Mouse (Mus musculus) 416B (cell line): ENCODE results near the gene Muc4.

ENCODE experiments used
- DNase-seq: peaks from one replicate; pipeline ENCODE4 v3.0.0; 2011; ENCODE audit warnings: low read depth

Muc4 gene

DNA sequence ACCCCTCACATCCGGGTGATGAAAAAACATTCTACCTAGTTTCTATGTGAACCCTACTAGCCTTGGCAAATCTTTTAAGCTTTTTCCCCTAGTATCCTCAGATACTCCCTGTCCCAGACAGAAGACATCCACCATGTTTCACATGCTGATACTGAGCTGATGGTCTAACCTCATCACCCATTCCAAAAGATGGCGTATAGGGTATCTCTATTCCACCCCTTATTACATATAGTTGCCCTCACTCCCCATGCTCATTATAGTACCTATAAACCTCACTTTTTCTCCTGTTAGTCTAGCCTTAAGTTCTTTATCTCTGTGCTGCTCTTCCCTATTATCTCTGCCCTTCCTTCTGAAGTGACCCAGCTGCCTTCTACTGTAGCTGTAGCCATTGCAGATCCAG is at the start of gene Muc4:
Gene Muc4, plus strand, starts transcription at position 301 of the 400 bp plus-strand sequence.
- DNase-seq = no peak

DNA sequence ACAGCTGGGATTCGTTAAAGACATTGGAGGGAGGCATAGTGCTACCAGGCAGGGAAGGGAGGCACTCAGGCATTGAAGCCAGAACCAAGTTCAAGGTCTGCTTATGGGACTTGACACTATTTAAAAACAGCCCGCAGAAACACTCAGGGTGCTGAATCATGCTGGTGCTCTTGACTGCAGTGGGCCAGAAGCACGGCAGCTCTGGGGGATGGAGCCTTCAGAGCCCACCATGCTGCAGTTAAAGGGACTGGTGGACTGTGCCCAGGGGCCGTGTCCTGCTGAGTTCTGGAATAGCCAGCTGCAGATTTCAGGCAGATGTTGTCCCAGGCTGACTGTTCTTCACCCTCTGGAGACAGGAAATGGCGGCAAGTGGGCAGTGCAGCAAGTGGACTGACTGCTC is 49.7 kb upstream of the Muc4 start:
- no peak for DNase-seq

DNA sequence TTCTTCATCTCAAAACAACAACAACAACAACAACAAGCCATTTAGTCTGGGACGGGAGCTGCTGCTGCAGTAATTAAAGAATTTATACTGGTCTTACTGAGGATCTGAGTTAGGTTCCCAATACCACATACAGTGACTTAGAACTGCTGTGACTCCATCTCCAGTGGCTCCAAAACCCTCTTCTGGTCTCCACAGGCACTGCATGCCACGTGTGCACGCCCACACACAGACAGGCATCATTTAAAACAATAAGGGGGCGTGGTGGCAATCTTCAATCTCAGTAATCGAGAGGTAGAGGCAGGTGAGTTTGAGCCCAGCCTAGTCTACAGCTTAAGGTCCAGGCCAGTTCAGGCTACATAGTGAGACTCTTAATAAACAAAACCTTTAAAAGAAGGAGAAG is 48.5 kb upstream of the Muc4 start:
- DNase-seq = peak; percentile 35

DNA sequence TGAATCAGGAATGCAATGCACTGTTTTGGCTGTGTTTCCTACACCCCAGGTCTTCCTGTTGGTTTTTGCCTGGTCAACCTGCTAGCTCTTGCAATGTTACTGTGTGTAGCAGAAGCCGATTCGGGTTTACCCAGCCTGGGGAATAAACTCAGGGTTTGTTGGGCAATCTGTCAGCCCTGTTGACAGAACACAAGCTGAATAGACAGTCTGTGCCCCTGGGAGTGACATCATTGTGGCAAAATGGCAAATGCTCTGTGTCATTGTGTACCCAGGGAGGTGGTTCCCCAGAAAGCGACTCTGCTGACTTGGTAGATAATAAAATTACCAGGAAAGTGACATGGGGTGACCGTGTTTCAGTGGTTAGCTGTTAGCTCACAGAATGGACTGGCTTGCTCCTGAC is 46.9 kb upstream of the Muc4 start:
- DNase-seq = peak; percentile 85

DNA sequence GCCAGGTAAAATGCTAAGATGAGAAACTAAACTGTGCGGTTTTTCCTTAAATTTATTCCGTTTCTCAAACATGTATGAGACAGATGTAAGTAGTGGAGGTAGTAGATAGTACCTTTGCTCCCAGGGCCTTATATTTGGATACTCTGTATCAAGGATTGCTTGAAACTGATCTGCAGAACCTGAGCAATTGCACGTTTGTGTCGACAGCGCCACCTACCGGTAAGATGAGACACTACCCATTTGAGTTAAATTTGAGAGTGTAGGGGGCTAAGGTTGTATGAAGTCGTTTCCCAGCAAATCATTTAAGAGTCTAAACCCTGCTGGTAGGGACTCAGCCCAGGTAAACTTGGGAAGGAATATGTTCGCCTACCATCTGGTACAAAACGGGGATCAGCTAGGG is 46.2 kb upstream of the Muc4 start:
- peak; percentile 86 for DNase-seq

DNA sequence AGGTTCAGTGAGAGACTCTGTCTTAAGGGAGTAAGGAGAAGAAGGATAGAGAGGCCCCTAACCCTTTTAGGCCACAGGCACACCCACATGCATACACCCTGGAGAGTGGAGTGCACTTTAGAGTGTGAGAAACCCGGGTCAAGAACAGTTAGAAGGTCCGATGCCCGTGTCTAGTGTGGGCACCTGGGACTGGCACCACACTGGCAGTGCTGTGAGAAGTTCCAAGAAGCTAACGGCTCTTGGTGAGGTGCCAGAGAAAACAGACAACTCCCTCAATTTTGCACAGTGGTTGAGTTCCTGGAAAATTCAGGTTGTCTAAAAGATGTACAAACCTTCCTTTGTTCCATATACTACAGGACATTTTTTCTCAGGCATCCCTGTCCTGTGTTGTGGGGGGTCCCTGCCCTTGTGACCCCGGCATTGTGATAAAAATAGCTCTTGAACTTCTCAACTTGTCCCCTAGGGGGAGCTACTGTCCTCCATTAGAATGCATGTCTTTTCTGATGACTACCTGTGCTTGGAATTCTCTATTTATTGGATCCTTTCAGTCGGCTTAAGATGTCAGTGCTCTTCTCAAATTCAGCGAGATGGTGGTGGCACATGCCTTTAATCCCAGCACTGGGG is 38.7 kb upstream of the Muc4 start:
- DNase-seq = peak; percentile 61

DNA sequence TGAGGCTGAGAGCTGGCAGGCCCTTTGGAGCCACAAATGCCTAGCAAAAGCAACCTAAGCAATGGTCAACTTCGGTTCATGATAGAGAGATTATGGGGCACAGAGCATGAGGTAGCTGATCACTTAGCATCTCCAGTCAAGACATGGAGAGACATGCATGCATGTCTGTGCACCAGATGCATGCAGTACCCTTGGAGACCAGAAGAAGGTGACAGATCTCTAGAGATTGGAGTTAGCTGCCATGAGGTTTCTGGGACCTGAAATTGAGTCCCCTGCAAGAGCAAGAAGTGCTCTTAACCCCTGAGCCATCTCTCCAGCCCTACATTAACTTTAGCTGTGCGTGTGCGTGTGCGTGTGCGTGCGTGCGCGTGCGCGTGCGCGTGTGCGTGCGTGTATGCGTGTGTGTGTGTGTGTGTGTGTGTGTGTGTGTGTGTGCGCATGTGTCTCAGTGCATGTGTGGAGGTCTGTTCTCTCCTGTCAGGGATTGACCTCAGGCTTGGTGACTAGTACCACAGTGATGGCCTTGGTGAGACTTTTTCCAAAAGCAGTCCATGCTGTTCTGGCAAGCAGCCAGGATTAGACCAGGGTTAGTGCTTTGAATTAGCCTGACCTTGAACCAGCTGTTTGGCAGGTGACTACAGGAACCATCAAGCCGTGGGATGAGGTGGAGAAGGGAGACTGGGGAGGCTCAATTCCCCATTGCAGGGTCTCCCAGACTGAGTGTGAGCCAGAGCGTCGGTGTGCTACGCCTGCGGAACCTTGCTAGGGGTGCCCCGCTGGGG is 37.8 kb upstream of the Muc4 start:
- peak; percentile 74 for DNase-seq

DNA sequence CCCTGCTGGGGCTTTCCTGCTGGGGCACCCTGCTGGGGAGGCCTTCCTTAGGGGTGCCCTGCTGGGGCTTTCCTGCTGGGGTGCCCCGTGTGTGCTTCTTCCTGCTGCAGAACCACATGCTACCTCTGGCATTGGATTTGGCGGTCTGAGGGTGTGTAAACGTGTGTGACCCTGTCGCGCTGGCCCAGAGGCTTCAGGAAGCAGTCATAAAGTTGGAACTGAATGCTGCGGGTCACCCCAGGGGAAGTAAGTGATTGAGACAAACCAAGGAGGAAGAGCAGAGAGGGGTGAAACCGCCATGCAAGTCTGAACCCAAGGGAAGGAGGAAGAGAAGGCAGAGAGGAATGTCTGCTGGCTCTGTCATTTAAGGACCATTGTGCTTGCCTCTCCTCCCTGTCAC is 37.1 kb upstream of the Muc4 start:
- peak; percentile 63 for DNase-seq

DNA sequence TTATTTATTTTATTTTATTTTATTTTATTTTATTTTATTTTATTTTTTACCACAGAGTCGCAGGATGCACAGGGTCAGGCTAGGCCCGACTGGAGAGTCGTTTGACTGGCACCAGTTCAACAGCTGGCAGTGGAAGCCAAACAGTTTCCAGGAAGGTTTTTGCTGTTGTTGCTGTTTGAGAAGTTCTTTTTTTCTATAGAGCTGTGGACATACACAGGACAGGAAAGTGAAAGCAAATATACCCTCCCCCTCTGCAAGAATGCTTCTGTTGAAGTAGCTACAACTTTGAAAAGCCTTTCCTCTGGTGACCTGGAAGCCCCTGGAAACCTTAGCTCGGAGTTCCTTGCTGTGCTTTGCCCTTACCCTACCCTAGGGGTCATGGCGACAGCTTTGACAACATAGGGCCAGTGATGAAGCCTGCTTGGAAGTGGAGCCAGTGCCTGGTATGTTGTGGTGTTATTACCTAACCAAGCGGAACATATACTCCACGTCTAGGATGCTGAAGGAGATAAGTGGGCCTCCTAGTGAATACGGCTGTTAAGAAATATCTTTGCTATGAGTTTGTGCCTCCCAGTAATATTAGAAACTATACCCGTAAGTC is 32.3 kb upstream of the Muc4 start:
- no peak for DNase-seq

DNA sequence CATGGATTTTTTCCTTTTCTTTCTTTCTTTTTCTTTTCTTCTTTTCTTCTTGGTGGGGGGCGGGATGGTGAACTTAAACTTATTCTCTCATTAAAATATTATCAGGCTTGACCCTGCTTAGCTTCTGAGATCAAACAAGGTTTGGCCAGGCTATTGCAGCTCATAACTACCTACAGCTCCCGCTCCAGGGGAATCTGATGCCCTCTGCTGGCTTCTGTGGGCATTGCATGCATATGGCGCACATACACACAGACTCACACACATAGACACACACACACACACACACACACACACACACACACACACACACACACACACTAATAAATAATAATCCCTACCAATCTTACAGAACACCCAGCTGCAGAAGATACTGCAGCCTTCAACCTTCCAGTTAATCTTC is 30.1 kb upstream of the Muc4 start:
- DNase-seq = no peak

DNA sequence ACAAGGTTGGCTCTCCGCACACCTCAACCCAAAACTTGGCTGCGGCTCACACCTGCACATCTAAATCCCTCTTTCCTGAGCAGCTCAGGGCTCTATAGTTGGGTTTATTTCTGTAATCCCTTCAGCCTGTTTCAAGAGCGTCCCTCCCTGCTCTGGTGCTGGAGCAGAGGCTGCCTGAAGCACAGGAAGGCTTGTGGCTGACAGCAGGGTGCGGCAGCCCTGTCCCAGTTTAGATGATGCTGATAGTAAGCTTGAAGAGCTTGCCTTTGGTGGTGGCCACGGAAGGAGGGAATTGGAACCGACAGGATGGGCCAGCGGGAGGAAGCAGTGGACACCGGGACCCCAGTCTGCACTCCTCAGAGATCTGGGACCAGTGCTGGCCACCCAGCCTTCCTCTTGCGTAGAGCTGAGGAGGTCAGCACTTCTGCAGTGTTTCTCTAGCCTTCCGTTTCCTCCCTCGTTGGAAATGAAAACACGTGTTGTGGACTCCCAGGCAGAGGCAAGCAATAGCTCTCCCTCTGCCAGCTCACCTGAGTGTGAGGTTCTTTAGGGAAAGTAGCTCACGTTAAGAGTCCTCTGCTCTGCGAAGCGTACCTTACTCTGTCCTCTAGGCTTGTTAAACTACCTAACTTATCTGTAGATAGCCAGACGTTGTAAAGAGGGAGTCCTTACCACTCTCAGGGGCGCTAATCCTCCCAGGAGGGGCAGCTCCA is 28.4 kb upstream of the Muc4 start:
- no peak for DNase-seq

DNA sequence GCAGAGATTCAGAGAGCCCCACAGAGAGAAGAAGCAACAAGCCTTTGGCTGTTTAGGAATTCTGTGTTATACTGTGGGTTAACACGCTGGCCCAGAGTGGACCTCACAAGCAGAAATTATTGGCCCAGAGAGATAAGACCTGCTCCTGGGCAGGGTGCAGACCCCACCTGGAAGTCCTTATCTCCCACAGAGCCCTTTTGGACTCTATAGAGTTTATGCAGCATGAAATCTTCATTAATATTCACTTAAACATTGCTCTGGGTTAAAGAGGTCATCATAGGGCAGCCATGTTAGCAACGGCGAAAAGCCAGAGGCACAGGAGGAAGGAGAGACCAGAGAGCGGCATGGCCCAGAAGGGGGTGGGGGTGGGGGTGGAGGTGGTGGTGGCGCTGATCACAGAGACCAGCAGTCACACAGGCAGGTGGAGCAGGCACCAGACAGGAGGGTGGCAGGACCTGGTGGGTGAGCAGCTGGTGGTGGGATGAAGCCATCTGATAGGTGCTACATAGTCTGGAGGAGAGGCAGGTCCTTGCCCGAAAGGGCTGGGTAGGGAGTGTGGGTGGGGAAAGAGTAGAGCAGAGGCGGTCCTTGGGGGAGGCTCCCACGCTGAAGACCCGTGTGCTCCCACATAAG is 27.7 kb upstream of the Muc4 start:
- no peak for DNase-seq

DNA sequence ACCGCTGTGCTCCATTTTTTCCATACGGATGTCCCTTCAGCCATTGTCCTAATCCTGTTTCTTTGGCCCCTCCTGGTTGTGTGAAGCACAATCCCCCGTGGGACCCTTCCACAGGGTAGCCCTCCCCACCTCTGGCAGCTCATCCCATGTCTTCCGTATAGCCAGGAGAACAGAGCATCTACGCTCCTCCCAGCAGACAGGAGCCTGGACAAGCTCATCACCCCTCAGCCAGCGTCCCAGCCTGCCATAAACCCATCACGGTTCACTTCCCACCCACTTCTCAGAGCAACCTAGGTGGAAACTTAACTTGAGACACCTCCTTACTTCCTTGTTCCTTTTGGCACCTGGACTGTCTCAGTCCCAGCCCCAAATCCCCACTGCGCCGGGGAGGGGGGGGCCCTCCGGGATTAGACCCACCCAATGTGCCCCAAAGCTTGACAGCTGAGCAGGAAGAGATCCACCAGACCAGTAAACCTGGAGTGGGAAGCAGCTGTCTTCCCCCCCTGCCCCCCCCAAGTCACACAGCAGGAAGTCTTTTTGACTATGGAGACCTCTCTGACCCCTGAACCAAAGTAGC is 27.1 kb upstream of the Muc4 start:
- DNase-seq = no peak

DNA sequence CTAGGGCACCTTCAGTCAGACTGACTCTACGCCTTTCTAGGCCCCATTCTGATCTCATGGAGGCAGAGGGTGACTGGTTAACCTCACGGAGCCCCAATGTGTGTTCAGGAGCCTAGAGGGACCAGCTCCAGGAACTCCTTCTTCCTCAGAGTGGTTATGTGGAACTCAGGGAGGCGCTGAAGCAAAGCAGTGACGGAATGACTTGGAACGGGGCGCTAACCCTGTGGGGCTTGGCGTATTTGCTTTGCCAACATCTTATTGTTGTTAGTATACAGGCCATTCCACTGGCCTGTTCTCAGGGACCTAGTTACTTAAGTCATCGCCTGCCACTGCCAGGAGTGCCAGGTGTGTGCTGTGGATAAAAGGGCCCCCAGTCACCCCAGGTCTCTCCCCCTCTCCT is 26.6 kb upstream of the Muc4 start:
- no peak for DNase-seq

DNA sequence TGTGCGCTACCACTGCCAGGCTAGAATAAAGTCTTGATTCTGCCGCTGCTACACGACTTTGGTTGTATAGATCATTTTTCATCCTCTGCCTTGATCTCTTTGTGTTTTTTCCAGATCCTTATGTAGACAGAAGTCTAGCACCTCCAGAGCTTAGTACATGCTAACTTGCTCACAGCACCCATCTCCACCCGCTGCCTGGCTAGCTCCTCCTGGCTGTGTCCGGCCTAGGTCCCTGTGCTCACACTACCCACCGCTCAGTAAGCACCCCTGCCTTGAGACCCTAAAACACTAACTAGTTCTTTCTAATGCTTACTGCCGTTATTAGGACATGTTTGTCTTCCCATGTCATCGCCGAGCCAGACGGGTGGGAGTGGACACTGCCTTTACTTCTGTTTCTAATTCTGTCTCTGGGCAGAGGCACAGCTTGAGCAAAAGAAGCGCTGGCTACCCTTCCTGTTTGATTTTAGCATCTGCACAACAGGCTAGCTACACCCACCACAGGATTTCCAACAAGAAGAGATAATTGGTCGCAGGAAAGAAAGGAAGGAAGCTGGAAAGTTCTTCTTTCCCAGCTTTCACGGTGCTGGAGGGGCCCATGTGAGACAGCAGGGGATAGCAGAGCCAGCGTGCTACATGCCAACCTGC is 25.1 kb upstream of the Muc4 start:
- no peak for DNase-seq

DNA sequence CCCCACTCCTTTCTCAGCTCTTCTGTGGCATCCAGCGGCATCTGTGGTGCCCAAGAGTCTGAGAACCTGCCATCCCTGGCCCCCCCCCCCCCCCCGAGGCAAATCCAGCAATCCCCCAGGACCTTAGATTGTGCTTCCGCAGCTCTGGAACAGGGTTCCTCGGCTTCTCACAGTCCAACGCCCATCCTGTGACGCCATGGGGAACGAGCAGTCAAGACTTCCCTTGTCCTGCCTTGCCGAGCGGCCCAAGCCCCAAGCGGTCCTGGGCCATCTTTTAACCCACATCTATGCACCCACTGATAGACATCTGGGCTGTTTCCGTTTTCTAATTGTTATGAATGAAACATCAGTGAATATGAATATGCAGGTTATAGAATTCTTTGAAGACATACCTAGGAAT is 23.5 kb upstream of the Muc4 start:
- no peak for DNase-seq

DNA sequence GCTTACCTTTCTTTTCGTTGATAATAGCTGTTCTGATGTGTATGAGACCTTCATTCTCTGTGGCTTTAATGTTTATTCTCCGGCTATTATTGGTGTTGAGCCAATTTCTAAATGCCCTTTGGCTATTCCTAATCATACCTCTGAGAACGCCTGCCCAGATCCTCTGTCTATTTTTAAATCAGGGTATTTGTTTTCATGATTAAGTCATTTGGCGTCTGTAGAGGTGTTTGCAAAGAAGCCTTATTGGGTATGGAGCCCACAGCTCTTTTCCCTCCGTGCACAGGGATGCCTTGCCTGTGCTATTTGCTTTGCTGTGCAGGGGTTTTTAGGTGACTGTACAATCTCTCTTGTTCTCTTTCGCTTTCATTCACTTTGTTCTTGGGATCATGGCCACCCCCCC is 22.1 kb upstream of the Muc4 start:
- no peak for DNase-seq

DNA sequence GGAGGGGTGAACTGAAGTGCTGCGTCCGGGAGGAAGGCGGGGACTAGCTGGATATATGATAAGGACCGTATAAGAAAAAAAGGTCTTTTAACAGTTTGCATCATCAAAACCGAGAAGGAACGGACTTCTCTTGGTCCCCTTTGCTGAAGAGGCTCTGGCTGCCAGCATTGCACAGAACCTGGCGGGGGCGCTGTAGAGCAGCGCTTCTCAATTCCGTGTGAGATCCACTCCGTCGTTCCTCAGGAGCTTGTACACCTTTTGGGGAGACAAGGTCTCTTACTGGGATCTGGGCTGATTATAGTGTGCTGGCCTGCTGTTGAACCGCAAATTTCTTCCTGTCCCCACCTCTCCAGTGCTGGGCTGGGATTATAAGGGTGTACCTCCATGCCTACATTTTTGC is 20.3 kb upstream of the Muc4 start:
- no peak for DNase-seq

DNA sequence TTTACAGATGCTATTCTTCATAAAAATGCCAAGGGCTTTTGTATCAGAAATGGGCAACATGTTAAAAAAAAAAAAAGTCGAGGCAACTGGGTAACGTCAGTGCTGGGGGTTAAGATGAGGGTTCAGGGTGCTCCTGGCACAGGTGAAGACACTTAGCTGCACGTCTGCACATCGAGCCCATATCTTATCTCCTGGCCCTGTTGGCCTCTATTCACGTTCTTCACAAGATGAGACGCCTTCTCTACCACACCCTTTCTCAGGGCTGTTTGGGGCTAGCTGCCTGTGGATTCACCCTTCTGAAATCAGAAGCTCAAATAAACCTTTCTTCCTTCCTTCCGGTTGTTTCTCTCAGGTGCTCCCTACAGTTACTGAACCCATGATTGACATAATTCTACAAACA is 12.5 kb upstream of the Muc4 start:
- no peak for DNase-seq

DNA sequence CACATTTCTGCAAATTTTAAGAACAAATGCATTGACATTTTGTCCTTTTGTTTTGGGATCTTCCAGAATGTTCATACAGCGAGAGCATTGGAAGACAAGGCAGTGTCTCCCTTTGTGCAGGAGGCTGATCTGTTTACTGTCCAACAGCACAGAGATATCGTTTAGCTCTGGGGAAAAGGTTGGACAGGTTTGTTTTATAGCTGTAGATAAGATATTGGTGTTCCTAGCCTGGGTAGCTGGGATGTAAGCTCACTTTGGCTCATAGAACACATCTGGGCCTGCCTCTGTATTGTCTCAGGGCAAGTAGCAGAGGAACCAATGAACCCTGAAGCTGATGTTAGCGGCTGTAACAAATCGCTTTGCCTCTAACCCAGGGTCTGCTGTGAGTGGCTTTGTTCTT is 11.9 kb upstream of the Muc4 start:
- DNase-seq = no peak

DNA sequence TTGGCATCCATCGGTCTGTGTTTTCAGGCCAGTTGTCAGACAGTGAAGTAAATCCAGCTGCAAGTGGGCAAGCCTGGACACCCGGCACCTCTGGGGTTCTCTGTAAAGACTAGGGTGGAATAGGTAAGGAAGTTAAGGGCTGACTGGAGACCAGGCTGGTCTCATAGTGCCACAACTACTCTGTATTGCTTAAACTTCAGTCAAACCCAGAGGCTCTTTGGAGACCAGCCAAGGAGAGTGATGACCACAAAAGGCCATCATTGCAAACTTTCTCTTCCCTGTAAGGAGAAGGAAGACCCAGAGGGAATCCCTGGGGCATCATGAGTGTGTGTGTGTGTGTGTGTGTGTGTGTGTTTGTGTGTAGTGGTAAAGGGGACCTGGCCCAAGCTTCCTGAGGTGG is 11.4 kb upstream of the Muc4 start:
- DNase-seq = peak; percentile 29

DNA sequence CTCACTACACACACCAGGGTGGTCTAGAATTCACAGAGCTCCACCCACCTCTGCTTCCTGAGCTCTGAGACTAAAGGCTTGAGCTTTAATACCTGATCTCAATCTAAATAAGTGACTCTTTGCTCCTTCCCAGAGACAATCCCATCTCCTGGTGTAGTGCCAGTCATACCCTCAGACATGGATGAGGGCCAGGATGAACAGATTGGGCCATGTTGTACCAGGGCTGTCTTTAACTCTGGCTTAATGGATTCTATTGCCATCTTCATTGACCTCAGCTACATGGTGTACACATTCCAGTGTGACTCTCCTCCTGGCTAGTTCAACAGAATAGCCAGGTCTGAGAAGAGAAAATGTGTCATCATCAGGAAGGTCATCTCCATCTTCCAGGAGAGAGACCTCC is 9.2 kb upstream of the Muc4 start:
- no peak for DNase-seq
